Mouse (Mus musculus) kidney, embryonic 15.5 days (tissue): Measurements from ENCODE around the gene Zfp609. TPM values are rescaled to one million over a fixed set of nuclear protein-coding genes. Genes with fewer than 3 reads are reported as not detected.

Experiments used
- ATAC-seq: fragments of 200-750 bp; cut with Nextera tagmentation; replicated peaks from 2 replicates; pipeline ENCODE4 v1.8.0; 2017; ENCODE audit warnings: moderate TSS enrichment; ENCODE audit not compliant: low FRiP score
- H3K27ac ChIP-seq: fragments of 300-500 bp; sonication (generic); 2 replicates; pipeline ENCODE4 v1.5.1; 2015; ENCODE audit warnings: mild to moderate bottlenecking, inconsistent platforms
- H3K27me3 ChIP-seq: fragments of 300-500 bp; sonication (generic); 2 replicates; pipeline ENCODE4 v1.6.1; 2015; ENCODE audit warnings: inconsistent platforms
- H3K36me3 ChIP-seq: fragments of 300-500 bp; sonication (generic); 2 replicates; pipeline ENCODE4 v1.6.1; 2015; ENCODE audit warnings: inconsistent platforms
- H3K4me1 ChIP-seq: fragments of 300-500 bp; sonication (generic); 2 replicates; pipeline ENCODE4 v1.6.1; 2015; ENCODE audit warnings: inconsistent platforms
- H3K4me2 ChIP-seq: fragments of 300-500 bp; sonication (generic); 2 replicates; pipeline ENCODE4 v1.6.1; 2015; ENCODE audit warnings: moderate library complexity, mild to moderate bottlenecking, inconsistent platforms
- H3K4me3 ChIP-seq: fragments of 300-500 bp; sonication (generic); replicated peaks from 2 replicates; pipeline ENCODE4 v1.5.1; 2015; ENCODE audit warnings: mild to moderate bottlenecking, inconsistent platforms
- H3K9ac ChIP-seq: fragments of 300-500 bp; sonication (generic); 2 replicates; pipeline ENCODE4 v1.6.1; 2015; ENCODE audit warnings: mild to moderate bottlenecking, inconsistent platforms
- H3K9me3 ChIP-seq: fragments of 300-500 bp; sonication (generic); replicated peaks from 2 replicates; pipeline ENCODE4 v1.6.1; 2016; ENCODE audit warnings: inconsistent platforms
- WGBS: fragments of 180-500 bp; shearing (Covaris S2); methylation state at CpG from one replicate; pipeline ENCODE4 v1.1.7; 2015; ENCODE audit warnings: mixed read lengths; 5-methylcytosine and 5-hydroxymethylcytosine counted together
- polyA plus RNA-seq: library from polyadenylated mRNA; unstranded; fragments of >200 nt; fragmentation: Nextera tagmentation; extraction: Ambion mirVana; gene quantifications from 2 replicates; pipeline ENCODE4 v1.2.1, GENCODE M21; 2015

The Zfp609 gene
- 6.0 and 7.4 TPM in 2 replicates for polyA plus RNA-seq

GRCm38 (mm10) chr9:65827344-65828015 is at the start of gene Zfp609:
Gene Zfp609, minus strand, starts transcription at chr9:65827564.
- Histone ChIP-seq H3K4me2 (peak within 1 kb of the TSS; percentile 75), H3K9ac (peak within 1 kb of the TSS; percentile 93), H3K36me3 (peaks cover 5% of the 10 kb centered on the region; the same call in 1 of the 2 replicates), H3K4me1 (peaks cover 38% of the 10 kb centered on the region), H3K27ac (peak within 1 kb of the TSS; percentile 99), H3K27me3 (no peaks in the 10 kb centered on the region), H3K4me3 (peak within 1 kb of the TSS; percentile 92), H3K9me3 (no peaks in the 10 kb centered on the region)
- ATAC-seq = peak; percentile 90
- whole genome bisulfite sequencing = under 1% methylated on average over 64 of the region's 76 CpGs

DNA sequence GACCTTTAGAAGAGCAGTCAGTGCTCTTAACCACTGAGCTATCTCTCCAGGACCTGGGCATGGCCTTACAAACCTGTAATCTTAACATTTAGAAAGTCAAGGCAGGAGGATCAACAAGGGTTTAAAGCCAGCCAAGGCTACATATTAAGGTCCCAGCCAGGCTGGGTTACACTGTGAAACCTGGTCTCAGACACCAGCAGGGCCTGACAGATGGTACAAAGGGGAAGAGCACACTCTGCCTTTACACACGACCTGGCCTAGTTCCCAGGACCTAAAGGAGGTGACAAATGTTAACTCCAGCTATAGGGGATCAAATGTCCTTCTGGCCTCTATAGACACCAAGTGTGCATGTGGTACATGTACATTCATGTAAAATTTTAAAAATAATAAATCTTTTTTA is 32.3 kb upstream of the Zfp609 start:
- Histone ChIP-seq H3K9ac (no peak overlapping the region), H3K27me3 (no peaks in the 10 kb centered on the region), H3K4me2 (no peak overlapping the region), H3K4me1 (no peaks in the 10 kb centered on the region), H3K27ac (no peak overlapping the region), H3K36me3 (peaks cover 60% of the 10 kb centered on the region), H3K9me3 (no peaks in the 10 kb centered on the region), H3K4me3 (no peak overlapping the region)
- 29% methylated on average over 1 of the region's 1 CpGs for WGBS
- ATAC-seq = no peak

DNA sequence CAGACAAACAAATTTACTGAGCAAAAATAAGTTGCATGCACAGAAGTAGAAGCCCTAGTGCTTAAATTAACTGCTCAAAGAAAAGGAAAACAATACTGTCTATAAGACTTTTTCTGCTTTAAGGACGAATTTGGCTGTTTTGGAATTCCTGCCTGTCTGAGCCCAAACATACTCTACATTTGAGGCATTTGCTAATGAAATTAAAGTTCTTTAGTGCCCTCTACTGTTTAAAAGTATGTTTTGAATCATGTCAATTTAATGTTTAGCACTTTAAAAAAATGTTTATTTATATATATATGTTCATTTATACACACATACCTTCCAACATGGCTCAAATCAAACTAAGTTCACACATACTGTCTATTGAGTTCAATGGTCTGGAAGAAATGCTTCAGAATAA is 22.8 kb upstream of the Zfp609 start:
- ATAC-seq = no peak
- H3K4me1 ChIP-seq = peaks cover 11% of the 10 kb centered on the region
- WGBS = 13% methylated on average over 1 of the region's 1 CpGs
- no peaks in the 10 kb centered on the region for H3K27me3 ChIP-seq
- H3K36me3 ChIP-seq = peaks cover 38% of the 10 kb centered on the region
- no peaks in the 10 kb centered on the region for H3K9me3 ChIP-seq
- no peak overlapping the region for H3K4me2 ChIP-seq
- no peak overlapping the region for H3K4me3 ChIP-seq
- no peak overlapping the region for H3K9ac ChIP-seq
- H3K27ac ChIP-seq = peak overlapping the region; percentile 45; the same call in 1 of the 2 replicates

GRCm38 (mm10) chr9:65848154-65848553 is 20.8 kb upstream of the Zfp609 start:
- Histone ChIP-seq H3K27ac (peak overlapping the region; percentile 69), H3K4me3 (no peak overlapping the region), H3K4me2 (no peak overlapping the region), H3K4me1 (peaks cover 22% of the 10 kb centered on the region), H3K9ac (no peak overlapping the region), H3K27me3 (no peaks in the 10 kb centered on the region), H3K36me3 (peaks cover 24% of the 10 kb centered on the region), H3K9me3 (no peaks in the 10 kb centered on the region)
- no peak for ATAC-seq

GRCm38 (mm10) chr9:65844421-65845165 is 17.2 kb upstream of the Zfp609 start:
- H3K27ac ChIP-seq = peak overlapping the region; percentile 60
- peaks cover 22% of the 10 kb centered on the region for H3K4me1 ChIP-seq
- H3K4me2 ChIP-seq = no peak overlapping the region
- H3K27me3 ChIP-seq = no peaks in the 10 kb centered on the region
- no peak overlapping the region for H3K9ac ChIP-seq
- 71% methylated on average over 7 of the region's 7 CpGs for WGBS
- no peaks in the 10 kb centered on the region for H3K9me3 ChIP-seq
- H3K4me3 ChIP-seq = no peak overlapping the region
- ATAC-seq = no peak
- H3K36me3 ChIP-seq = peaks cover 13% of the 10 kb centered on the region; the same call in 1 of the 2 replicates

DNA sequence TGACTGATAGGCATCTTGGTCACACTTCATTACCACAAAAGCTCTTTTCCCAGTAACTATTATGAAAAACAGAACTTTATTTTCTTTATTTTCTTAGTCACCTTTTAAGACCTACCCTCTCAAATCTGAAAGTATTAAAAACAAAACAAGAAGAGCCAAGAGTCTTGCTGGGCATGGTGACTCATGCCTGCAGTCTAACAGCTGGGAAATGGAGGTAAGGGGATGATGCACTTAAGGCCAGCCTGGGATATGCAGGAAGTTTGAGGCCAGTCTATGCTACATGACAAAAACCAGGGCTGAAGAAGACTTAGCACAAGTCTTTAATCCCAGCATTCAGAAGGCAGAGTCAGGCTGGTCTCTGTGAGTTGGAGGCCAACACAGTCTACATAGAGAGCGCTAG is 12.5 kb upstream of the Zfp609 start:
- H3K9me3 ChIP-seq = no peaks in the 10 kb centered on the region
- WGBS = 98% methylated on average over 1 of the region's 1 CpGs
- H3K27me3 ChIP-seq = no peaks in the 10 kb centered on the region
- H3K36me3 ChIP-seq = peaks cover 39% of the 10 kb centered on the region
- H3K4me1 ChIP-seq = peaks cover 7% of the 10 kb centered on the region
- no peak overlapping the region for H3K27ac ChIP-seq
- no peak overlapping the region for H3K4me2 ChIP-seq
- no peak overlapping the region for H3K9ac ChIP-seq
- ATAC-seq = no peak
- no peak overlapping the region for H3K4me3 ChIP-seq

- H3K4me1 ChIP-seq = no peaks in the 10 kb centered on the region
- no peak overlapping the region for H3K4me3 ChIP-seq
- no peak overlapping the region for H3K27ac ChIP-seq
- no peak for ATAC-seq
- peaks cover 38% of the 10 kb centered on the region for H3K36me3 ChIP-seq
- H3K9ac ChIP-seq = no peak overlapping the region
- H3K4me2 ChIP-seq = no peak overlapping the region
- H3K27me3 ChIP-seq = no peaks in the 10 kb centered on the region
- no peaks in the 10 kb centered on the region for H3K9me3 ChIP-seq
Measured at GRCm38 (mm10) chr9:65836916-65837315, 9.6 kb upstream of the Zfp609 start.

- Histone ChIP-seq H3K4me1 (no peaks in the 10 kb centered on the region), H3K9me3 (no peaks in the 10 kb centered on the region), H3K4me3 (no peak overlapping the region), H3K9ac (no peak overlapping the region), H3K4me2 (no peak overlapping the region), H3K36me3 (peaks cover 35% of the 10 kb centered on the region), H3K27me3 (no peaks in the 10 kb centered on the region), H3K27ac (no peak overlapping the region)
- no peak for ATAC-seq
- 81% methylated on average over 10 of the region's 10 CpGs for WGBS
Measured at GRCm38 (mm10) chr9:65834628-65835354, 7.4 kb upstream of the Zfp609 start.

DNA sequence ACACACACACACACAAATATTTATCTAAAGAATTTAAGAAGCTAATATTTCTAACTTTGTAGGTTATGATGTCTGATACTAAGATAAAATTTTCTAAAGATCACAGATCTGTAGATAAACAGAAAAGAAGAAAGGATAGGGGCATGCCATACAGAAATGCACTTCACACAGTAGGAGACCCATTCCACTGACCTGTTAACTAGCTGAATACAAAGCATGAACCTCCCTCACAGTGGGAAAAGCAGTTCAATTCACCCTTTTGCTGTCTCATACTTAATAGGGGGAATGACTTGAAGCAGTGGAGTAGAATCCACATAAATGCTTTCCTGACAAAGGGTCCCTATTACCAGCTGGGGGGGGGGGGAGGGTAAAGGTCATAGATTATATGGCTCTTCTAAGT is 6.3 kb upstream of the Zfp609 start:
- ATAC-seq = no peak
- H3K4me3 ChIP-seq = no peak overlapping the region
- H3K27ac ChIP-seq = no peak overlapping the region
- H3K4me2 ChIP-seq = no peak overlapping the region
- no peak overlapping the region for H3K9ac ChIP-seq
- no peaks in the 10 kb centered on the region for H3K9me3 ChIP-seq
- peaks cover 2% of the 10 kb centered on the region for H3K4me1 ChIP-seq
- H3K36me3 ChIP-seq = peaks cover 31% of the 10 kb centered on the region
- H3K27me3 ChIP-seq = no peaks in the 10 kb centered on the region

- Histone ChIP-seq H3K36me3 (peaks cover 27% of the 10 kb centered on the region), H3K4me3 (no peak overlapping the region), H3K27ac (no peak overlapping the region), H3K4me2 (no peak overlapping the region), H3K9ac (no peak overlapping the region), H3K27me3 (no peaks in the 10 kb centered on the region), H3K4me1 (peaks cover 6% of the 10 kb centered on the region), H3K9me3 (no peaks in the 10 kb centered on the region)
- no peak for ATAC-seq
- WGBS = 78% methylated on average over 2 of the region's 2 CpGs
Measured at GRCm38 (mm10) chr9:65833230-65833629, 5.9 kb upstream of the Zfp609 start.

GRCm38 (mm10) chr9:65832041-65832440 is 4.7 kb upstream of the Zfp609 start:
- Histone ChIP-seq H3K27me3 (no peaks in the 10 kb centered on the region), H3K9ac (no peak overlapping the region), H3K4me2 (no peak overlapping the region), H3K36me3 (peaks cover 18% of the 10 kb centered on the region), H3K4me1 (peaks cover 9% of the 10 kb centered on the region), H3K9me3 (no peaks in the 10 kb centered on the region), H3K27ac (no peak overlapping the region), H3K4me3 (no peak overlapping the region)
- ATAC-seq = no peak
- WGBS = 69% methylated on average over 2 of the region's 2 CpGs

DNA sequence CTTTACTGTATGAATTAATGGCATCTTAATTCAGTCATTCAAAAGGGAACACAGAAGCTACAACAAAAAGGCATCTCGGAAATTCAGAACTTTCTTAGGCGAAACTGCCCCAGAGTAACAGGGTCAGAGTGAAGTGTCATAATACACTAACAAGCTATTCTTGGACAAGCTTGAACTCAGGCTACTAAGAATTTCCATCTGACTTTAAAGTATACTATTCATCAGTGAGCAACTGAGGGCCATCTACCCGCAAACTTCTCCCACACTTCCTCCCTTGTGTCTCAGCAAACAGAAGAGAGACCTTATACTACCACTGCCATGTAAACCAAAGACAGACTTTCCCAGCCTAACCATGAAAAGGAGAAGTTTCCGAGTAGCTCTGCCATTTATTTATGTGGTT is 3.8 kb upstream of the Zfp609 start:
- 84% methylated on average over 4 of the region's 4 CpGs for WGBS
- H3K27ac ChIP-seq = no peak overlapping the region

More for the DNA sequence above, 3.8 kb upstream of the Zfp609 start:
- no peak for ATAC-seq
- Histone ChIP-seq H3K9ac (no peak overlapping the region), H3K36me3 (peaks cover 15% of the 10 kb centered on the region; the same call in 1 of the 2 replicates), H3K4me2 (no peak overlapping the region), H3K9me3 (no peaks in the 10 kb centered on the region), H3K4me1 (peaks cover 13% of the 10 kb centered on the region), H3K27me3 (no peaks in the 10 kb centered on the region), H3K4me3 (no peak overlapping the region)
